Mouse (Mus musculus): ENCODE measurements at regions not wholly inside any gene's neighbourhood (a gene's known extent, or its start where the extent isn't known, plus 50 kb on each side); places are given as distances from the start of the nearest gene placed in this dataset.

DNA sequence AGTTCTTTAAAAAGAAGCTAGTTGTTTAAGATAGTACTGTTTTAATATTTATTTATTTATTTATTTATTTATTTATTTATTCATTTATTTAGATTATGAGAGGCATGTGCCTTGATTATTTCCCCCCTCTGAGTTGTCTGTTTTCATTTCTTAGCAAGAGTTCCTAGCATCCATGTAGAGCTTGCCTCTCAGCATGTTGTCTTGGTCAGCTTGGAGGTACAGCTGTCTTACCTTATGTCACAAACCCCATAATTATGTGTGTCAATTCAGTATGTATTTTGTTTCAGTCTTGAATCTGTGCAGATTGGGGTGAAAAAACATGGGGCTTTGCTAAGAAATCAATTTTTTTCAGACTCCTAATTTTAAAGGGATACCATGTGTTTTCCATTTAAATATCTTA lies 1116.3 kb downstream of the Basp1 start:
- TF ChIP-seq CTCF (IDR thresholded peaks at IDR 0.05; ENCODE audit: low read depth) (no peak), EP300 (IDR thresholded peaks at IDR 0.05; ENCODE audit: low read depth) (no peak)
- DNase-seq: no peak
- H3K4me2 ChIP-seq (ENCODE audit: low read depth, low read length): no peak overlapping the region

DNA sequence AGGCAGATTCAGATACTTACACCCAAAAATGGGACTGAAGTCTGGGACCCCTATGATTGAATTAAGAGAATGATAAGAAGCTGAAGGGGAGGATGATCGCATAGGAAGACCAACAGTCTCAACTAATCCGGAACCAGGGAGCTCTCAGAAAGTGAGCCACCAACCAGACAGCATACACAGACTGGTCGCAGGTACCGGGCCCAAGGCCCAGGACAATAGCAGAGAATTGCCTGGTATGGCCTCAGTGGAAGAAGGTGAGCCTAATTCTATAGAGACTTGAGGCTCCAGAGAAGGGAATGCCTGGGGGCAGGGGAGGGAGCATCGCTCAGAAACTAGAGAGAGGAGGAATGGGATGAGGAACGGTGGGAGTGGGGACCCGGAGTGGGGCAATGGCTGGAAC lies 1116.8 kb downstream of the Basp1 start:
- DNase-seq (no peak), ATAC-seq (no peak)
- Histone ChIP-seq H3K9me3 (ENCODE audit: low read length) (no peaks in the 10 kb centered on the region), H3K9ac (replicated peaks) (no peak overlapping the region), H3K27ac (ENCODE audit: low read depth) (no peak overlapping the region), H3K27me3 (ENCODE audit: insufficient read depth, low read length) (no peaks in the 10 kb centered on the region), H3K4me3 (ENCODE audit: low read depth, low read length) (no peak overlapping the region), H3K4me1 (ENCODE audit: insufficient read depth) (no peaks in the 10 kb centered on the region), H3K36me3 (replicated peaks; ENCODE audit: insufficient read depth, low read length) (no peaks in the 10 kb centered on the region), H3K4me2 (ENCODE audit: low read depth, low read length) (no peak overlapping the region)
- no peak for TF ChIP-seq CTCF (IDR thresholded peaks at IDR 0.05; ENCODE audit: low read depth)
- TF ChIP-seq EP300 (IDR thresholded peaks at IDR 0.05; ENCODE audit: low read depth): no peak
- WGBS (ENCODE audit: insufficient replicate concordance): 85% methylated on average over 7 of the region's 7 CpGs

More for the DNA sequence above, 1116.3 kb downstream of the Basp1 start:
- ATAC-seq: no peak
- Histone ChIP-seq H3K27me3 (ENCODE audit: insufficient read depth, low read length) (no peaks in the 10 kb centered on the region), H3K9me3 (ENCODE audit: low read length) (no peaks in the 10 kb centered on the region), H3K4me3 (ENCODE audit: low read depth, low read length) (no peak overlapping the region), H3K4me1 (ENCODE audit: insufficient read depth) (no peaks in the 10 kb centered on the region), H3K9ac (replicated peaks) (no peak overlapping the region), H3K27ac (ENCODE audit: low read depth) (no peak overlapping the region), H3K36me3 (replicated peaks; ENCODE audit: insufficient read depth, low read length) (no peaks in the 10 kb centered on the region)

DNA sequence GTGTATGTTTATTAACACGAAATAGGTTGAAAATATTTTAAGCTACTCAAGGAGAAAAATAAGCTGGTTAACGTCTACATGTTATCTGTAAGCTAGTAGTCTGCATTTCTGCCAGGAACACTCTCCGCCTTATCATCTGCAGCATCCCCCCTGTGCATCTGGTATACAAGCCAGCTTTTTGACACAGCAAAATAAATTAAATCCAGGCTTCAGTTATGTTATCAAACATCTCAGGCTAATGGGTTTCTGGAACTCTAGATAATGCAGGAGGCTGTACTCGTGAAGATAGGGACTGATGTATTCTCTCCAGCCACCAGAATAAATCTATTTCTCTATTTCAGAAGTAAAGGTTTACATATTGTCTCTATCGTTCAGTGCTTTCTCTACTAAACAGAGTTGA lies 1138.5 kb downstream of the Basp1 start:
- H3K36me3 ChIP-seq (replicated peaks; ENCODE audit: insufficient read depth, low read length): no peaks in the 10 kb centered on the region
- TF ChIP-seq CTCF (IDR thresholded peaks at IDR 0.05; ENCODE audit: low read depth): no peak
- TF ChIP-seq EP300 (IDR thresholded peaks at IDR 0.05; ENCODE audit: low read depth): no peak
- H3K27me3 ChIP-seq (ENCODE audit: insufficient read depth, low read length): no peaks in the 10 kb centered on the region
- DNase-seq (no peak), ATAC-seq (no peak)
- no peak overlapping the region for H3K9ac ChIP-seq (replicated peaks)
- no peaks in the 10 kb centered on the region for H3K4me1 ChIP-seq (ENCODE audit: insufficient read depth)
- H3K27ac ChIP-seq (ENCODE audit: low read depth): no peak overlapping the region
- no peak overlapping the region for H3K4me2 ChIP-seq (ENCODE audit: low read depth, low read length)
- no peaks in the 10 kb centered on the region for H3K9me3 ChIP-seq (ENCODE audit: low read length)
- 60% methylated on average over 5 of the region's 5 CpGs for WGBS (ENCODE audit: insufficient replicate concordance)
- no peak overlapping the region for H3K4me3 ChIP-seq (ENCODE audit: low read depth, low read length)

DNA sequence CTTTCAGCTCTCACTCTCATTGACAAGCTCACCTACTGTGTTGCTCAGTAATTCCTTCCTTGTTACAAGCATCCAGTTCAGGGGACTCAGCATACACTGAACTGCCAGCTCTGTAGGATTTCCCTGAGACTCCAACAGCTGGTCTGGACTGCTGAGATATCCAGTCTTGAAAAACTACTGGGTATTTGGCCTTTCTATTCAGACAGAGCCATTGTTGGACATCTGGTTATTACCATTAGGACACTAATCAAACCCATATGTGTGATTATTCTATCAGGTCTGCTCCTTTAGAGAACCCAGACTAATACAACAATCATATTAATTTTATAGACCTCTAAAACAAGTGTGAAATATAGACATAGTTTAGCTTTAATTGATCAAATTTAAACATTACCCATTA lies 1146.2 kb downstream of the Basp1 start:
- Histone ChIP-seq H3K4me2 (ENCODE audit: low read depth, low read length) (no peak overlapping the region), H3K27me3 (ENCODE audit: insufficient read depth, low read length) (no peaks in the 10 kb centered on the region), H3K9ac (replicated peaks) (no peak overlapping the region), H3K36me3 (replicated peaks; ENCODE audit: insufficient read depth, low read length) (no peaks in the 10 kb centered on the region), H3K4me1 (ENCODE audit: insufficient read depth) (no peaks in the 10 kb centered on the region), H3K27ac (ENCODE audit: low read depth) (no peak overlapping the region), H3K4me3 (ENCODE audit: low read depth, low read length) (no peak overlapping the region), H3K9me3 (ENCODE audit: low read length) (no peaks in the 10 kb centered on the region)
- DNase-seq (no peak), ATAC-seq (no peak)
- TF ChIP-seq CTCF (IDR thresholded peaks at IDR 0.05; ENCODE audit: low read depth) (no peak), EP300 (IDR thresholded peaks at IDR 0.05; ENCODE audit: low read depth) (no peak)
